Mouse (Mus musculus) CH12.LX (cell line): ENCODE data around the gene Brd3os. TPM values are rescaled to one million over a fixed set of nuclear protein-coding genes. Genes with fewer than 3 reads are reported as not detected.

Experiments
- DNase-seq: peaks from one replicate; pipeline ENCODE4 v3.0.0-alpha.2; 2013; ENCODE audit errors: extremely low read depth
- H3K27ac ChIP-seq: 2 replicates; pipeline ENCODE4 v1.5.1; 2012; ENCODE audit warnings: low read depth, mild to moderate bottlenecking, control low read depth, moderate library complexity; ENCODE audit not compliant: insufficient read depth
- H3K27me3 ChIP-seq: replicated peaks from 2 replicates; pipeline ENCODE3; 2012; ENCODE audit warnings: inconsistent platforms
- H3K36me3 ChIP-seq, 2 experiments: replicated peaks in 1 of 2; 2 replicates each; pipeline versions ENCODE3 to v1.6.1; 2012; ENCODE audit warnings: inconsistent platforms in 1 of 2, low read length in 1 of 2, mild to moderate bottlenecking in 1 of 2, mixed read lengths in 1 of 2, moderate library complexity in 1 of 2; ENCODE audit not compliant: control insufficient read depth in 1 of 2, insufficient read depth in 1 of 2
- H3K4me1 ChIP-seq, 2 experiments: 2 replicates each; pipeline ENCODE4 v1.6.1; 2012; ENCODE audit warnings: inconsistent platforms in 1 of 2, moderate library complexity in 1 of 2; ENCODE audit not compliant: insufficient read depth in 2 of 2, control insufficient read depth in 1 of 2
- H3K4me2 ChIP-seq: 2 replicates; pipeline ENCODE4 v1.6.1; 2012; ENCODE audit warnings: low read depth, mild to moderate bottlenecking, control low read depth; ENCODE audit not compliant: poor library complexity, insufficient read depth, severe bottlenecking
- H3K4me3 ChIP-seq, 3 experiments: fragments of 150-350 bp in 1 of 3; sonication (generic) in 1 of 3; replicated peaks in 1 of 3; 2 replicates each; pipeline versions ENCODE3 to v1.5.1; 2011 to 2012; ENCODE audit warnings: low read depth in 2 of 3, low read length in 2 of 3, mild to moderate bottlenecking in 2 of 3, moderate library complexity in 2 of 3, control low read depth in 1 of 3, improper control_type of control experiment in 1 of 3, inconsistent platforms in 1 of 3, mixed read lengths in 1 of 3; ENCODE audit not compliant: poor library complexity in 1 of 3
- H3K79me2 ChIP-seq: replicated peaks from 2 replicates; pipeline ENCODE4 v1.6.1; 2012; ENCODE audit warnings: mild to moderate bottlenecking, moderate library complexity; ENCODE audit not compliant: control insufficient read depth, poor library complexity, insufficient read depth, severe bottlenecking; ENCODE audit errors: extremely low read depth
- H3K9ac ChIP-seq: 2 replicates; pipeline ENCODE4 v1.6.1; 2012; ENCODE audit warnings: low read depth, mild to moderate bottlenecking, control low read depth, moderate library complexity; ENCODE audit not compliant: insufficient read depth
- H3K9me3 ChIP-seq: replicated peaks from 2 replicates; pipeline ENCODE3; 2012; ENCODE audit warnings: low read length, inconsistent platforms, mixed read lengths
- BHLHE40 ChIP-seq: IDR thresholded peaks from 2 replicates; pipeline ENCODE4 v1.6.1; 2011; ENCODE audit warnings: mild to moderate bottlenecking, low read depth, low read length, improper control_type of control experiment
- CHD1 ChIP-seq: IDR thresholded peaks from 2 replicates; pipeline ENCODE4 v1.6.1; 2012; ENCODE audit warnings: low read depth, low read length, improper control_type of control experiment, inconsistent platforms
- E2F4 ChIP-seq: IDR thresholded peaks from 2 replicates; pipeline ENCODE4 v1.6.1; 2011; ENCODE audit warnings: low read depth, low read length, improper control_type of control experiment; ENCODE audit not compliant: insufficient replicate concordance
- ELF1 ChIP-seq: IDR thresholded peaks from 2 replicates; pipeline ENCODE4 v1.6.1; 2014; ENCODE audit warnings: low read depth, mild to moderate bottlenecking, inconsistent platforms, low read length, improper control_type of control experiment
- ETS1 ChIP-seq: conservative IDR thresholded peaks from 2 replicates; pipeline ENCODE4 v1.6.1; 2012; ENCODE audit warnings: low read depth, mild to moderate bottlenecking, inconsistent platforms, low read length, improper control_type of control experiment, moderate library complexity
- GABPA ChIP-seq: IDR thresholded peaks from 2 replicates; pipeline ENCODE4 v1.6.1; 2012; ENCODE audit warnings: low read depth, low read length, improper control_type of control experiment, inconsistent platforms; ENCODE audit not compliant: insufficient replicate concordance
- JUND ChIP-seq: conservative IDR thresholded peaks from 2 replicates; pipeline ENCODE4 v1.6.1; 2011; ENCODE audit warnings: low read depth, low read length, improper control_type of control experiment
- MAZ ChIP-seq: IDR thresholded peaks from 2 replicates; pipeline ENCODE4 v1.6.1; 2012; ENCODE audit warnings: low read depth, mild to moderate bottlenecking, inconsistent platforms, low read length, improper control_type of control experiment, moderate library complexity
- MXI1 ChIP-seq: IDR thresholded peaks from 2 replicates; pipeline ENCODE4 v1.6.1; 2011; ENCODE audit warnings: mild to moderate bottlenecking, low read depth, low read length, improper control_type of control experiment
- NELFE ChIP-seq: IDR thresholded peaks from 2 replicates; pipeline ENCODE4 v1.6.1; 2011; ENCODE audit warnings: low read depth, low read length, improper control_type of control experiment
- PAX5 ChIP-seq: IDR thresholded peaks from 2 replicates; pipeline ENCODE4 v1.6.1; 2012; ENCODE audit warnings: low read length, inconsistent platforms, mixed read lengths
- POLR2A ChIP-seq: IDR thresholded peaks from 2 replicates; pipeline ENCODE4 v1.6.1; 2011; ENCODE audit warnings: low read depth, mild to moderate bottlenecking, improper control_type of control experiment, low read length
- POLR2AphosphoS2 ChIP-seq: IDR thresholded peaks from 2 replicates; pipeline ENCODE4 v1.6.1; 2011; ENCODE audit warnings: low read depth, low read length, improper control_type of control experiment
- RAD21 ChIP-seq: IDR thresholded peaks from 2 replicates; pipeline ENCODE4 v1.6.1; 2011; ENCODE audit warnings: low read depth, mild to moderate bottlenecking, low read length, improper control_type of control experiment, moderate library complexity
- RCOR1 ChIP-seq: conservative IDR thresholded peaks from 2 replicates; pipeline ENCODE4 v1.6.1; 2012; ENCODE audit warnings: low read depth, mild to moderate bottlenecking, inconsistent platforms, low read length, improper control_type of control experiment
- SIN3A ChIP-seq: IDR thresholded peaks from 2 replicates; pipeline ENCODE4 v1.6.1; 2012; ENCODE audit warnings: low read length, improper control_type of control experiment, inconsistent platforms
- SMC3 ChIP-seq: IDR thresholded peaks from 2 replicates; pipeline ENCODE4 v1.6.1; 2011; ENCODE audit warnings: low read depth, low read length, improper control_type of control experiment
- TBP ChIP-seq: conservative IDR thresholded peaks from 2 replicates; pipeline ENCODE4 v1.6.1; 2011; ENCODE audit warnings: low read depth, low read length, improper control_type of control experiment
- USF2 ChIP-seq: conservative IDR thresholded peaks from 2 replicates; pipeline ENCODE4 v1.6.1; 2011; ENCODE audit warnings: low read depth, low read length, improper control_type of control experiment
- ZKSCAN1 ChIP-seq: IDR thresholded peaks from 2 replicates; pipeline ENCODE4 v1.6.1; 2012; ENCODE audit warnings: low read depth, inconsistent platforms, low read length, improper control_type of control experiment, borderline replicate concordance
- ZMIZ1 ChIP-seq: IDR thresholded peaks from 2 replicates; pipeline ENCODE4 v1.6.1; 2012; ENCODE audit warnings: low read depth, mild to moderate bottlenecking, inconsistent platforms, low read length, improper control_type of control experiment
- dilution Hi-C: fragments of 300-500 bp; cut with MboI; formaldehyde crosslinking; loops from 2 replicates; pipeline ENCODE4 v1.14.3; 2020; ENCODE audit warnings: low sequenced_read_pairs; ENCODE audit not compliant: extremely low pct_unique_long_range_greater_than_20kb, extremely low pct_ligation_motif_present
- in situ Hi-C: fragments of 300-500 bp; cut with MboI; formaldehyde crosslinking; loops from 3 replicates; pipeline ENCODE4 v1.14.3; 2019; ENCODE audit warnings: low sequenced_read_pairs, low pct_ligation_motif_present, low pct_unique_long_range_greater_than_20kb, mixed read lengths
- polyA plus RNA-seq: library from polyadenylated mRNA; unstranded; fragments of >175 nt; gene quantifications from 2 replicates; pipeline ENCODE4 v1.2.1, GENCODE M21; 2012; ENCODE audit warnings: low read depth; ENCODE audit not compliant: insufficient read length
- total RNA-seq, 2 experiments: library from RNA; depleted of rRNA; stranded (reverse); fragments of 300-350 nt in 1 of 2; fragments of >200 nt in 1 of 2; gene quantifications; 2 replicates each; pipeline ENCODE4 v1.2.3; 2012 to 2014

Gene Brd3os
- total and polyA plus RNA-seq, 3 experiments: 1.2 to 2.1 (median 1.8) TPM

GRCm38 (mm10) chr2:27416425-27416824 lies 25.7 kb upstream of the Brd3os start (continued):
- TF ChIP-seq JUND (no peak), ZKSCAN1 (no peak), ZMIZ1 (no peak; the same call in 1 of the 2 replicates), E2F4 (no peak), RCOR1 (no peak), USF2 (no peak), ETS1 (peak; percentile 84), POLR2A (no peak), MXI1 (no peak; the same call in none of the 2 replicates)

GRCm38 (mm10) chr2:27417648-27418153 lies 24.4 kb upstream of the Brd3os start:
- dilution Hi-C loops: no loop called here

GRCm38 (mm10) chr2:27418577-27419070 lies 23.5 kb upstream of the Brd3os start:
- no peak overlapping the region for H3K4me3 ChIP-seq

More at GRCm38 (mm10) chr2:27417648-27418153, 24.4 kb upstream of the Brd3os start:
- Histone ChIP-seq H3K27me3 (no peaks in the 10 kb centered on the region), H3K27ac (peak overlapping the region; percentile 94), H3K4me3 (peak overlapping the region in 1 of 3 experiments; percentile 39), H3K36me3 (peaks cover 2 to 36% of the 10 kb centered on the region in 2 experiments), H3K9ac (peak overlapping the region; percentile 58; the same call in 1 of the 2 replicates), H3K9me3 (no peaks in the 10 kb centered on the region), H3K79me2 (peaks cover 96% of the 10 kb centered on the region), H3K4me1 (peaks cover 53 to 92% of the 10 kb centered on the region in 2 experiments), H3K4me2 (peak overlapping the region; percentile 44)
- no peak for DNase-seq
- TF ChIP-seq NELFE: no peak
- 0 out of 2 replicates have a peak, but pooled peaks have one; percentile 7 for TF ChIP-seq BHLHE40
- TF ChIP-seq TBP: no peak
- TF ChIP-seq ETS1: peak; percentile 38
- peak; percentile 30; the same call in 1 of the 2 replicates for TF ChIP-seq POLR2A
- in situ Hi-C loops: no loop called here

More at GRCm38 (mm10) chr2:27418577-27419070, 23.5 kb upstream of the Brd3os start:
- Histone ChIP-seq H3K9me3 (no peaks in the 10 kb centered on the region), H3K4me1 (peaks cover 56 to 98% of the 10 kb centered on the region in 2 experiments), H3K36me3 (peaks cover 2 to 45% of the 10 kb centered on the region in 2 experiments), H3K27ac (peak overlapping the region; percentile 94), H3K4me2 (peak overlapping the region; percentile 44), H3K79me2 (peaks cover 99% of the 10 kb centered on the region), H3K9ac (peak overlapping the region; percentile 58; the same call in 1 of the 2 replicates), H3K27me3 (no peaks in the 10 kb centered on the region)
- no peak for DNase-seq
- dilution Hi-C loops: no loop called here
- no peak for TF ChIP-seq RAD21
- TF ChIP-seq MXI1: 0 out of 2 replicates have a peak, but pooled peaks have one; percentile 31
- no peak for TF ChIP-seq CHD1
- TF ChIP-seq ELF1: peak; percentile 66; the same call in 1 of the 2 replicates
- no peak for TF ChIP-seq PAX5
- TF ChIP-seq SIN3A: 0 out of 2 replicates have a peak, but pooled peaks have one; percentile 39
- TF ChIP-seq TBP: 0 out of 2 replicates have a peak, but pooled peaks have one; percentile 19
- no peak for TF ChIP-seq SMC3
- 0 out of 2 replicates have a peak, but pooled peaks have one; percentile 40 for TF ChIP-seq MAZ
- TF ChIP-seq GABPA: no peak
- TF ChIP-seq POLR2AphosphoS2: no peak
- in situ Hi-C loops: no loop called here
